15 mouse cellular contexts compared by ENCODE assay signal in genomic region chr1:30930823-30931222, GRCm38 (mm10). TPM values are rescaled to one million over a fixed set of nuclear protein-coding genes. Genes with fewer than 3 reads are reported as not detected.
DNase-seq lines count a peak whose midpoint lies in the region; ATAC-seq and TF ChIP-seq lines count a peak whose summit lies in the region.
"Had no signal": no experiment of that assay in that cellular context is flagged by ENCODE, and none has a peak within 500 bp of the region (broad histone marks: within the 10 kb centered on the region; RNA-seq: fewer than 3 reads in every experiment).

No protein-coding gene starts in this region.

- 34% methylated on average over 2 of the region's 2 CpGs for WGBS in heart, adult 2 months
- WGBS in hindbrain, embryonic 13.5 days, result 71% methylated on average over 2 of the region's 2 CpGs

- H3K27ac ChIP-seq in heart, adult 2 months, result no peak overlapping the region
- no peak overlapping the region for H3K27ac ChIP-seq in hindbrain, embryonic 13.5 days
- H3K27ac ChIP-seq: macrophage had no signal

- intact Hi-C loops in heart, adult 2 months (cut with DNase I), result loop anchor here (5.0 kb wide), 1 partner anchor 154 kb away; no protein-coding TSS in a partner anchor
- intact Hi-C loops in left cerebral cortex, postnatal 25 days (cut with DNase I), result loop anchor here (1.0 kb wide), 1 partner anchor 153 kb away; no protein-coding TSS in a partner anchor

- no peak for TF ChIP-seq POLR2A in heart, adult 2 months (IDR thresholded peaks at IDR 0.05; ENCODE audit: insufficient read depth, low read depth, low read length)

- H3K4me1 ChIP-seq in heart, adult 2 months (ENCODE audit: control insufficient read depth, insufficient read depth, low read length), result no peaks in the 10 kb centered on the region
- peaks cover 14% of the 10 kb centered on the region; the same call in 1 of the 2 replicates for H3K4me1 ChIP-seq in E14TG2a.4 (replicated peaks; ENCODE audit: low read depth, low read length)
- no peaks in the 10 kb centered on the region for H3K4me1 ChIP-seq in hindbrain, embryonic 13.5 days (replicated peaks)

- H3K9ac ChIP-seq in heart, adult 2 months (ENCODE audit: low read depth, low read length), result no peak overlapping the region
- H3K9ac ChIP-seq in hindbrain, embryonic 13.5 days, result no peak overlapping the region

- no peak for TF ChIP-seq EP300 in heart, adult 2 months (IDR thresholded peaks at IDR 0.05; ENCODE audit: insufficient read depth, low read depth, low read length)

- ATAC-seq in hindbrain, embryonic 13.5 days (ENCODE audit: low FRiP score), result no peak
- ATAC-seq: CD4-positive, CD25-positive, alpha-beta regulatory T cell, adult 4 months had no signal

- TF ChIP-seq CTCF in heart, adult 2 months (IDR thresholded peaks at IDR 0.05), result peak; percentile 64
- TF ChIP-seq CTCF in E14TG2a.4 (conservative IDR thresholded peaks at IDR 0.05; ENCODE audit: low read length), result peak; percentile 26

- no peaks in the 10 kb centered on the region for H3K27me3 ChIP-seq in heart, adult 2 months (ENCODE audit: control insufficient read depth, insufficient read depth, low read length)
- H3K27me3 ChIP-seq in E14TG2a.4 (ENCODE audit: insufficient read depth, low read length), result no peaks in the 10 kb centered on the region
- no peaks in the 10 kb centered on the region for H3K27me3 ChIP-seq in hindbrain, embryonic 13.5 days

- DNase-seq in heart, adult 2 months, result no peak
- DNase-seq in heart, adult 9 months (ENCODE audit: low spot score in 2 of 2), result no peak
- DNase-seq in left cerebral cortex, postnatal 25 days (ENCODE audit: low spot score in 2 of 2), result peak; percentile 23 to 26
- no peak for DNase-seq in left cerebral cortex, adult 11 months (ENCODE audit: low spot score)
- peak; percentile 51 for DNase-seq in brain, adult 2 months (ENCODE audit: low read depth, low spot score)
- no peak for DNase-seq in spleen, postnatal 10 days (ENCODE audit: low spot score in 2 of 2)
- DNase-seq: cerebellum, adult 9-10 months; gastrocnemius, postnatal 14 days had no signal

- no peak overlapping the region for H3K4me2 ChIP-seq in hindbrain, embryonic 13.5 days

- no peaks in the 10 kb centered on the region for H3K79me2 ChIP-seq in heart, adult 2 months (replicated peaks; ENCODE audit: control insufficient read depth, insufficient read depth, low read length)

- no peaks in the 10 kb centered on the region for H3K36me3 ChIP-seq in heart, adult 2 months (ENCODE audit: control insufficient read depth, insufficient read depth, low read length)
- no peaks in the 10 kb centered on the region for H3K36me3 ChIP-seq in E14TG2a.4 (ENCODE audit: insufficient read depth, low read length)
- H3K36me3 ChIP-seq in hindbrain, embryonic 13.5 days, result no peaks in the 10 kb centered on the region

- no peak overlapping the region for H3K4me3 ChIP-seq in heart, adult 2 months
- H3K4me3 ChIP-seq in E14TG2a.4 (replicated peaks; ENCODE audit: low read length), result no peak overlapping the region
- H3K4me3 ChIP-seq in hindbrain, embryonic 13.5 days, result no peak overlapping the region

- no peaks in the 10 kb centered on the region for H3K9me3 ChIP-seq in E14TG2a.4 (ENCODE audit: low read length)
- H3K9me3 ChIP-seq in hindbrain, embryonic 13.5 days, result no peaks in the 10 kb centered on the region

RNA-seq across cellular contexts. Expression of gene AC153137.1, which starts 46.9 kb away (rescaled TPM):
- total RNA-seq in heart, adult 2 months (2021), result not detected
- not detected in 2 replicates for polyA plus RNA-seq in heart, adult 2 months (2012; rRNA removed)
- not detected for total RNA-seq in left cerebral cortex, postnatal 25 days (2021)
- not detected in 2 replicates for polyA plus RNA-seq in hindbrain, embryonic 13.5 days (2015; fragmentation: Nextera tagmentation; extraction: Ambion mirVana)
- total RNA-seq: adrenal gland, postnatal 36 days; gastrocnemius, postnatal 14 days; hematopoietic stem cell, adult 5-6 weeks; left cerebral cortex, adult 8-10 months had no signal
- polyA plus RNA-seq: CD4-positive, CD25-positive, alpha-beta regulatory T cell, adult 4 months; macrophage had no signal

RNA-seq across cellular contexts. Expression of gene Phf3, which starts 57.1 kb away (rescaled TPM):
- 10 to 100 TPM; 34.8 to 38.3 TPM for total RNA-seq in heart, adult 2 months (2021)
- 9.5 and 11.4 TPM in 2 replicates for polyA plus RNA-seq in heart, adult 2 months (2012; rRNA removed)
- total RNA-seq in left cerebral cortex, postnatal 25 days (2021), result 10 to 100 TPM; 82.1 to 90.0 TPM
- 40.6 and 42.3 TPM in 2 replicates for polyA plus RNA-seq in hindbrain, embryonic 13.5 days (2015; fragmentation: Nextera tagmentation; extraction: Ambion mirVana)

Comparison
In these comparisons a context has a peak if more than half of its experiments do, and no peak if none do; other contexts are left out.
1. DNase-seq: peak in left cerebral cortex, postnatal 25 days (2 of 2) and brain, adult 2 months (single experiment); none in heart, adult 2 months (0 of 2), heart, adult 9 months (0 of 2), left cerebral cortex, adult 11 months (single experiment) and spleen, postnatal 10 days (0 of 2).